Mouse (Mus musculus) heart, postnatal 10 days (tissue): Measurements from ENCODE around the gene Casc3. TPM values are rescaled to one million over a fixed set of nuclear protein-coding genes. Genes with fewer than 3 reads are reported as not detected.

ENCODE experiments used
- DNase-seq, 2 experiments: peaks; one replicate each; pipeline ENCODE4 v3.0.0; 2021
- intact Hi-C: fragments of 180-260 bp; cut with DNase I; formaldehyde crosslinking; loops from one replicate; pipeline ENCODE4 v1.15.1; 2025
- total RNA-seq, 2 experiments: library from RNA; stranded (reverse); gene quantifications; 2 replicates each; pipeline ENCODE4 v1.2.3; 2021

Gene Casc3
- total RNA-seq, 2 experiments from 2014 or later, result 29.0 to 29.7 TPM

- intact Hi-C loops, result loop anchor here (1.0 to 5.0 kb wide), 2 partner anchors 50 to 293 kb away; no protein-coding TSS in a partner anchor
- DNase-seq, result peak; percentile 91 to 95
These were observed 54.3 kb downstream of the Casc3 start for GRCm38 (mm10) chr11:98858759-98859731.

- intact Hi-C loops, result loop anchor here (5.0 kb wide), 1 partner anchor 109 kb away; no protein-coding TSS in a partner anchor
- peak; percentile 96 to 97 for DNase-seq
These were observed 58.5 kb downstream of the Casc3 start, which contains the start of gene Wipf2 for GRCm38 (mm10) chr11:98863028-98863750. Gene Wipf2 (plus strand): TSS chr11:98863638.

GRCm38 (mm10) chr11:98863751-98864429 is 59.2 kb downstream of the Casc3 start:
- DNase-seq, result peak in 1 of 2 experiments; percentile 64
- intact Hi-C loops, result loop anchor here (5.0 kb wide), 1 partner anchor 108 kb away; no protein-coding TSS in a partner anchor

DNA sequence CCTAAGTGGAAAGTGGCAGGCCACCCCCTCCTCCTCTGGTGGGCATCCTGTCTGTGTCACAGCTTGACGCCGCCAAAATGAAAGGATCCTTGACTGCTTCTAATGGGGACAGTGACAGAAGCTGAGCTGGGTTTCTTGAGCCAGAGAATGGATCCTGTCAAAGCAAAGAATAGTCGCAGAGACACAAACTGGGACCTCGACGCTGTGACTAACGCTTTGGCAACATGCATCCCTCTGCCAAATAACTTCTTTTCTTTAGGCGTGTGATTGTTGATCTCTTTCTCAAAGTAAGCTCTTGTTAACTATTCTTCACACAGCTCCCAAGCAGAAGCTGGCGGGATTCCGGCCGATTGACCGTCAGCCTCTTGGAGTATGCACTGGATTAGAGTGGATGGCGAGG is 62.6 kb downstream of the Casc3 start:
- DNase-seq, result no peak
- intact Hi-C loops, result no loop called here

- no peak for DNase-seq
- intact Hi-C loops, result no loop called here
These were observed 65.2 kb downstream of the Casc3 start for GRCm38 (mm10) chr11:98869906-98870305.

DNA sequence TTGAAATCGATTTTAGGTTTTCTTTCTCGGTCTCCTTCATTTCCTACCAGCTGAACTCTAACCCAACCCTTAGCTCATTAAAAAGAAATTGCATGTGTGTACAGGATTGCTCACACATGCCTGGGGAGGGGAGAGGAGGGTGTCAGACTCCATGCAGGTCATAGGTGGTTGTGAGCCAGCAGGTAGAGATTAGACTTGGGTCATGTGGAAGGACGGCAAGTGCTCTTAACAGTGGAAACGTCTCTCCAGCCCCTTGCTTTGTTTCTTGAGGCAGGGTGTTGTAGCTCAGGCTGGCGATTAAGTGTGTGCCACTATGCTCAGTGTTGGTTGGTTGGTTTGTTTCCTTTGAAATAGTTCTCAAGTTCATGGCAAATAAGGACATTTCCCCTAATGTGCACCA is 66.1 kb downstream of the Casc3 start:
- no peak for DNase-seq
- intact Hi-C loops, result no loop called here

DNA sequence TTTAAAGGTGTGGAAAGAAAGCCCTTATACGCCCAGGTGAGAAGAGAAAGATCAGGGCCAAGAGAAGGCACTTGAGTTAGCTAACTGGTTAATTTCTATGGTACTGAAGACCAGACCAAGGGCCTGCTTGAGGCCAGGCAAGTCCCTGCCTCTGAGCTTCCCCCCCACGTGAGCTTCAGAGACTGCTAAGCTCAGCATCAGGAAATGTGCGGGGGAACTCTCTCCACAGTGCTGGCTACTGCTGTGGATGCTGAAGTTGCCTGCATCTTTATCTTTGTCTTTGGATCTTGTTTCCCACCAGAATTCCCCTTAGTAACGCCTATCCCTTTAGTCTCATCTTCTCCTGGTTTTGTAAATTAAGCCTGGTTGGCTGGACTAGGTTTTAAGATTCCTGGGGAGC is 66.7 kb downstream of the Casc3 start:
- no peak for DNase-seq
- intact Hi-C loops, result no loop called here

DNA sequence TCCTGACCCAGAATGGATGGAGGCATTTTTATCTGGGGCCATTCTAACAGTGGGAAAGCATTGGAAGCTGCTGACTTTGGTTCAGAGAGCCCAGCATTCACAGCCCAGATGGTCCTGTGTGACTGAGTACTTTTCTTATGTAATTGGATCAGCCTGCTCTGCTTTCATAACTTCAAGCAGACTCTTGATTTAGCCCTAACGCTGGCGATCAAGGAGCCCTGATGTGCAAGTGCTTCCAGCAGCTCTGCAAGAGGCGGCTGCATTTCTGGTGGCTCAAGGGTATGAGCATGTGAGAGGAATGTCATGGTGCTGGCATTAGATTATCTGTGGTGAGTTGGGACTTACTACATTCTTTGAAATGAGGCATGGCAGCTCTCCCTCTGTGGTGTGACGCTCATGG is 67.3 kb downstream of the Casc3 start:
- peak; percentile 60 to 61 for DNase-seq
- intact Hi-C loops, result no loop called here

GRCm38 (mm10) chr11:98873900-98874299 is 69.2 kb downstream of the Casc3 start:
- intact Hi-C loops, result no loop called here
- peak; percentile 72 to 74 for DNase-seq

DNA sequence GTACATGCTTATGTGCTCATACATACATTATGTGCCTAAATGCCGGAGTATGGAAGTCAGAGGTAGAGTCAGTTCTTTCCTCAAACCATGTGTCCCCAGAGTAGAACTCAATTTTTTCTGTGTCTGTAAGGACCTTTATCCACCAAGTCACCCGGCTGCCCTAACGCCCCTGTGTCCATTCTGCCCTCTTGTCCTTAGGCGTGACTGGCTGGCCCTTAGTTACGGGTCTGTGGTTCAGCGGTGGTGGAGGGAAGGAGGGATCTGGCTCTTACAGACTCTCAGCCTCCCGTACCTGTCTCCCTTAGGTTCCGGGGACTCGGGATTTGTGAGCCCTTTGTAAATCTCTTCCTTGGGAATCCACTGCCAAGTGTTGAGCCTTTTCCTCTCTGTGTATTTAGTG is 72.3 kb downstream of the Casc3 start:
- intact Hi-C loops, result no loop called here
- no peak for DNase-seq

Other genes starting within 250 kb of the Casc3 start
- gene Ormdl3, start 217.5 kb upstream of the Casc3 start, total RNA-seq, result 10 to 100 TPM; 46.6 to 48.9 TPM
- gene Lrrc3c, start 206.6 kb upstream of the Casc3 start, total RNA-seq, result not detected
- 10 to 100 TPM; 15.6 to 18.0 TPM for gene Gm12355, start 179.2 kb upstream of the Casc3 start, total RNA-seq
- 1 to 10 TPM; 4.0 to 5.3 TPM for gene Gsdma3, start 178.5 kb upstream of the Casc3 start, total RNA-seq
- under 1 TPM; 0.24 to 0.30 TPM for gene Gsdma2, start 158.1 kb upstream of the Casc3 start, total RNA-seq
- not detected for gene Gsdma, start 140.6 kb upstream of the Casc3 start, total RNA-seq
- gene Psmd3, start 122.4 kb upstream of the Casc3 start, total RNA-seq, result 100 to 1,000 TPM; 131 to 132 TPM
- not detected for gene Csf3, start 103.6 kb upstream of the Casc3 start, total RNA-seq
- 10 to 100 TPM; 44.9 to 52.1 TPM for gene Med24, start 75.5 kb upstream of the Casc3 start, total RNA-seq
- gene Thra, start 64.3 kb upstream of the Casc3 start, total RNA-seq, result 100 to 1,000 TPM; 172 to 190 TPM
- 10 to 100 TPM; 31.1 to 32.7 TPM for gene Nr1d1, start 29.6 kb upstream of the Casc3 start, total RNA-seq
- 10 to 100 TPM; 70.3 to 83.4 TPM for gene Msl1, start 9.4 kb upstream of the Casc3 start, total RNA-seq
- gene Rapgefl1, start 31.9 kb downstream of the Casc3 start, total RNA-seq, result under 1 TPM; 0.79 to 0.87 TPM
- gene Wipf2, start 58.7 kb downstream of the Casc3 start, total RNA-seq, result 10 to 100 TPM; 12.4 to 13.0 TPM
- 1 to 10 TPM; 3.3 to 3.6 TPM for gene Cdc6, start 102.9 kb downstream of the Casc3 start, total RNA-seq
- gene Rara, start 122.9 kb downstream of the Casc3 start, total RNA-seq, result 10 to 100 TPM; 31.9 to 33.0 TPM
- 1 to 10 TPM; 1.3 to 2.0 TPM for gene Gjd3, start 178.1 kb downstream of the Casc3 start, total RNA-seq
- gene Top2a, start 219.3 kb downstream of the Casc3 start, total RNA-seq, result 10 to 100 TPM; 53.3 to 57.0 TPM
- gene Igfbp4, start 236.3 kb downstream of the Casc3 start, total RNA-seq, result 100 to 1,000 TPM; 192 to 218 TPM